Comparison of ENCODE assay signal across 22 mouse cellular contexts in genomic region chr5:127678501-127678900, GRCm38 (mm10). TPM values are rescaled to one million over a fixed set of nuclear protein-coding genes. Genes with fewer than 3 reads are reported as not detected.
A peak's percentile ranks its signal among the peaks of the same experiment; 100 is the strongest.
DNase-seq lines count a peak whose midpoint lies in the region; ATAC-seq and TF ChIP-seq lines count a peak whose summit lies in the region.
"Had no signal": no experiment of that assay in that cellular context is flagged by ENCODE, and none has a peak within 500 bp of the region (broad histone marks: within the 10 kb centered on the region; RNA-seq: fewer than 3 reads in every experiment).

No protein-coding gene starts in this region.

- no peaks in the 10 kb centered on the region for H3K27me3 ChIP-seq in forebrain, postnatal 0 days (ENCODE audit: insufficient read depth, low read length)
- H3K27me3 ChIP-seq in forebrain, embryonic 13.5 days: no peaks in the 10 kb centered on the region
- no peaks in the 10 kb centered on the region for H3K27me3 ChIP-seq in liver, adult 2 months (ENCODE audit: control insufficient read depth, insufficient read depth, low read length)
- H3K27me3 ChIP-seq in liver, embryonic 12.5 days (replicated peaks): no peaks in the 10 kb centered on the region
- no peaks in the 10 kb centered on the region for H3K27me3 ChIP-seq in MEL (ENCODE audit: control insufficient read depth in 1 of 2, insufficient read depth in 2 of 2, low read length in 2 of 2)
- H3K27me3 ChIP-seq: hindbrain, embryonic 15.5 days; neural tube, embryonic 12.5 days had no signal

- H3K36me3 ChIP-seq in forebrain, postnatal 0 days (ENCODE audit: insufficient read depth): no peaks in the 10 kb centered on the region
- 0 out of 2 replicates have a peak, but pooled peaks cover 4% of the 10 kb centered on the region for H3K36me3 ChIP-seq in forebrain, embryonic 13.5 days (ENCODE audit: poor library complexity, severe bottlenecking)
- peaks cover 28% of the 10 kb centered on the region for H3K36me3 ChIP-seq in liver, adult 2 months (ENCODE audit: control insufficient read depth, insufficient read depth, low read length)
- H3K36me3 ChIP-seq in liver, embryonic 12.5 days: no peaks in the 10 kb centered on the region
- H3K36me3 ChIP-seq in MEL (ENCODE audit: control insufficient read depth in 1 of 2, insufficient read depth in 2 of 2, low read length in 2 of 2): no peaks in the 10 kb centered on the region
- H3K36me3 ChIP-seq: G1E; hindbrain, embryonic 15.5 days; neural tube, embryonic 12.5 days had no signal

- no peaks in the 10 kb centered on the region for H3K4me1 ChIP-seq in forebrain, postnatal 0 days (ENCODE audit: insufficient read depth)
- no peaks in the 10 kb centered on the region for H3K4me1 ChIP-seq in forebrain, embryonic 13.5 days
- H3K4me1 ChIP-seq in liver, adult 2 months (ENCODE audit: control insufficient read depth, insufficient read depth, low read length): no peaks in the 10 kb centered on the region
- no peaks in the 10 kb centered on the region for H3K4me1 ChIP-seq in liver, embryonic 12.5 days
- no peaks in the 10 kb centered on the region for H3K4me1 ChIP-seq in MEL (ENCODE audit: control insufficient read depth in 1 of 2, insufficient read depth in 2 of 2, low read length in 2 of 2)
- H3K4me1 ChIP-seq: hindbrain, embryonic 15.5 days; neural tube, embryonic 12.5 days had no signal

- peak; percentile 36 for TF ChIP-seq CTCF in forebrain, postnatal 0 days (IDR thresholded peaks at IDR 0.05; ENCODE audit: low read depth)
- no peak; the same call in 1 of the 2 replicates for TF ChIP-seq CTCF in liver, adult 2 months (IDR thresholded peaks at IDR 0.05; ENCODE audit: low read depth, low read length)
- TF ChIP-seq CTCF in MEL (IDR thresholded peaks at IDR 0.05 in 2 of 3, conservative IDR thresholded peaks at IDR 0.05 in 1 of 3; ENCODE audit: control insufficient read depth in 1 of 3, insufficient read depth in 1 of 3, low read depth in 2 of 3, low read length in 3 of 3, poor library complexity in 1 of 3, severe bottlenecking in 1 of 3): peak in 1 of 3 experiments; percentile 4; a peak in 1 of 6 replicates

- no peak overlapping the region for H3K4me3 ChIP-seq in forebrain, postnatal 0 days (ENCODE audit: low read depth, low read length)
- H3K4me3 ChIP-seq in forebrain, embryonic 13.5 days: no peak overlapping the region
- H3K4me3 ChIP-seq in liver, adult 2 months (ENCODE audit: insufficient read depth, low read depth, low read length): no peak overlapping the region
- H3K4me3 ChIP-seq in liver, embryonic 12.5 days: no peak overlapping the region
- H3K4me3 ChIP-seq in MEL (ENCODE audit: control insufficient read depth in 1 of 2, insufficient read depth in 1 of 2, low read depth in 2 of 2, low read length in 2 of 2): no peak overlapping the region
- H3K4me3 ChIP-seq: hindbrain, embryonic 15.5 days; neural tube, embryonic 12.5 days had no signal

- TF ChIP-seq EP300 in MEL (IDR thresholded peaks at IDR 0.05; ENCODE audit: low read depth in 1 of 2, low read length in 2 of 2): no peak

- H3K79me2 ChIP-seq in liver, adult 2 months (ENCODE audit: control insufficient read depth, insufficient read depth, low read length): no peaks in the 10 kb centered on the region
- H3K79me2 ChIP-seq in MEL (ENCODE audit: control insufficient read depth, insufficient read depth, low read length, poor library complexity): no peaks in the 10 kb centered on the region

- no peak for DNase-seq in forebrain, postnatal 0 days
- DNase-seq in liver, adult 2 months (ENCODE audit: extremely low read depth, low read depth, low spot score): peak; percentile 24
- DNase-seq in 3T3-L1 (ENCODE audit: low read depth, low spot score): peak; percentile 7
- DNase-seq in MEL (ENCODE audit: low read depth, low spot score): peak; percentile 13
- DNase-seq in right cerebral cortex, postnatal 4 days: no peak
- DNase-seq: adrenal gland, postnatal 25 days; cerebellum, adult 9-11 months; embryo, embryonic 11 days; heart, postnatal 14 days; kidney, postnatal 25 days; lung, postnatal 36 days; right cerebral cortex, postnatal 25 days had no signal

- no peak for TF ChIP-seq RAD21 in MEL (IDR thresholded peaks at IDR 0.05; ENCODE audit: low read depth, low read length)

- H3K4me2 ChIP-seq in forebrain, postnatal 0 days (ENCODE audit: low read depth): no peak overlapping the region
- H3K4me2 ChIP-seq in forebrain, embryonic 13.5 days: no peak overlapping the region
- H3K4me2 ChIP-seq in liver, embryonic 12.5 days: no peak overlapping the region
- H3K4me2 ChIP-seq: heart, embryonic 11.5 days; hindbrain, embryonic 15.5 days; neural tube, embryonic 12.5 days had no signal

- no peak for TF ChIP-seq POLR2A in liver, adult 2 months (IDR thresholded peaks at IDR 0.05; ENCODE audit: extremely low read depth, insufficient read depth, low read length)
- no peak for TF ChIP-seq POLR2A in MEL (IDR thresholded peaks at IDR 0.05; ENCODE audit: control insufficient read depth in 1 of 2, insufficient read depth in 1 of 2, low read depth in 1 of 2, low read length in 2 of 2, poor library complexity in 1 of 2)

- no peak for ATAC-seq in forebrain, postnatal 0 days
- ATAC-seq in forebrain, embryonic 13.5 days: no peak
- no peak for ATAC-seq in liver, embryonic 12.5 days
- no peak for ATAC-seq in activated CD4-positive, CD25-positive, alpha-beta regulatory T cell, adult 4 months
- ATAC-seq: intestine, postnatal 0 days had no signal

- 98% methylated on average over 5 of the region's 5 CpGs for WGBS in forebrain, postnatal 0 days
- WGBS in forebrain, embryonic 13.5 days: 97% methylated on average over 5 of the region's 5 CpGs
- 95% methylated on average over 5 of the region's 5 CpGs for WGBS in liver, adult 2 months
- WGBS in liver, embryonic 12.5 days (ENCODE audit: insufficient replicate concordance): 68% methylated on average over 5 of the region's 5 CpGs

- H3K9me3 ChIP-seq in forebrain, postnatal 0 days (ENCODE audit: low read length): no peaks in the 10 kb centered on the region
- peaks cover 5% of the 10 kb centered on the region; the same call in 1 of the 2 replicates for H3K9me3 ChIP-seq in forebrain, embryonic 13.5 days (replicated peaks)
- H3K9me3 ChIP-seq in liver, embryonic 12.5 days (replicated peaks): peaks cover 36% of the 10 kb centered on the region
- no peaks in the 10 kb centered on the region for H3K9me3 ChIP-seq in MEL (replicated peaks; ENCODE audit: insufficient read depth, low read length)
- H3K9me3 ChIP-seq: hindbrain, embryonic 15.5 days; neural tube, embryonic 12.5 days had no signal

- no peak overlapping the region for H3K9ac ChIP-seq in forebrain, postnatal 0 days
- no peak overlapping the region for H3K9ac ChIP-seq in forebrain, embryonic 13.5 days
- H3K9ac ChIP-seq in liver, adult 2 months (ENCODE audit: low read depth, low read length): no peak overlapping the region
- no peak overlapping the region for H3K9ac ChIP-seq in liver, embryonic 12.5 days
- H3K9ac ChIP-seq in MEL (ENCODE audit: control insufficient read depth, low read depth, low read length, poor library complexity, severe bottlenecking): no peak overlapping the region
- H3K9ac ChIP-seq: hindbrain, embryonic 15.5 days; neural tube, embryonic 12.5 days had no signal

- no peak overlapping the region for H3K27ac ChIP-seq in forebrain, postnatal 0 days (ENCODE audit: low read depth, low read length)
- H3K27ac ChIP-seq in forebrain, embryonic 13.5 days: no peak overlapping the region
- H3K27ac ChIP-seq in liver, adult 2 months (replicated peaks; ENCODE audit: insufficient read depth, low read depth, low read length): no peak overlapping the region
- no peak overlapping the region for H3K27ac ChIP-seq in liver, embryonic 12.5 days
- H3K27ac ChIP-seq in MEL (ENCODE audit: control insufficient read depth, low read depth, low read length): no peak overlapping the region
- H3K27ac ChIP-seq: hindbrain, embryonic 15.5 days; neural tube, embryonic 12.5 days had no signal

TF ChIP-seq in MEL, 35 proteins besides CTCF, POLR2A, EP300 and RAD21:
- TF ChIP-seq TCF12 (IDR thresholded peaks at IDR 0.05; ENCODE audit: low read depth, low read length) (no peak), UBTF (IDR thresholded peaks at IDR 0.05; ENCODE audit: borderline replicate concordance, insufficient read depth, low read depth, low read length) (no peak), E2F4 (IDR thresholded peaks at IDR 0.05; ENCODE audit: borderline replicate concordance, low read depth, low read length) (no peak), ETS1 (IDR thresholded peaks at IDR 0.05; ENCODE audit: low read depth, low read length) (no peak), JUND (IDR thresholded peaks at IDR 0.05; ENCODE audit: low read depth, low read length) (no peak), MEF2A (IDR thresholded peaks at IDR 0.05; ENCODE audit: extremely low read depth, insufficient replicate concordance, low read depth, low read length, poor library complexity, severe bottlenecking) (no peak)
TF ChIP-seq in MEL: peak in this region for 0.

RNA-seq across cellular contexts. Expression of gene Slc15a4, which starts 45.8 kb away (rescaled TPM):
- total RNA-seq in forebrain, postnatal 0 days (2014; rRNA removed): 28.7 and 30.5 TPM in 2 replicates
- 20.5 and 21.0 TPM in 2 replicates for polyA plus RNA-seq in forebrain, postnatal 0 days (2015; fragmentation: Nextera tagmentation; extraction: Ambion mirVana)
- polyA plus RNA-seq in forebrain, embryonic 13.5 days (2015; fragmentation: Nextera tagmentation; extraction: Ambion mirVana): 21.2 and 22.4 TPM in 2 replicates
- 46.7 and 51.9 TPM in 2 replicates for total RNA-seq in liver, adult 2 months (2014; rRNA removed)
- polyA plus RNA-seq in liver, adult 2 months (2012; rRNA removed): 22.4 and 26.8 TPM in 2 replicates
- 14.1 and 14.9 TPM in 2 replicates for polyA plus RNA-seq in liver, embryonic 12.5 days (2016; fragmentation: Nextera tagmentation; extraction: Ambion mirVana)
- total RNA-seq in MEL (2012; rRNA removed): 29.1 and 31.7 TPM in 2 replicates
- polyA plus RNA-seq in MEL (2012; ENCODE audit: insufficient read depth in 1 of 2, insufficient read length in 2 of 2, low read depth in 1 of 2, low replicate concordance in 2 of 2, missing spikeins in 1 of 2): 10 to 100 TPM in 1 of 2 experiments, not detected in 1; 35.5 TPM
- 1 to 10 TPM; 3.2 to 4.1 TPM for polyA plus RNA-seq in activated CD4-positive, CD25-positive, alpha-beta regulatory T cell, adult 4 months (2017; shearing (Covaris generic))

RNA-seq across cellular contexts. Expression of gene Glt1d1, which starts 46.4 kb away (rescaled TPM):
- total RNA-seq in forebrain, postnatal 0 days (2014; rRNA removed): 10.5 and 12.0 TPM in 2 replicates
- polyA plus RNA-seq in forebrain, postnatal 0 days (2015; fragmentation: Nextera tagmentation; extraction: Ambion mirVana): 1.0 and 1.1 TPM in 2 replicates
- 1.1 and 1.3 TPM in 2 replicates for polyA plus RNA-seq in forebrain, embryonic 13.5 days (2015; fragmentation: Nextera tagmentation; extraction: Ambion mirVana)
- 35.4 and 38.2 TPM in 2 replicates for total RNA-seq in liver, adult 2 months (2014; rRNA removed)
- 9.7 and 14.4 TPM in 2 replicates for polyA plus RNA-seq in liver, adult 2 months (2012; rRNA removed)
- 0.08 and 0.28 TPM in 2 replicates for polyA plus RNA-seq in liver, embryonic 12.5 days (2016; fragmentation: Nextera tagmentation; extraction: Ambion mirVana)
- not detected in 2 replicates for total RNA-seq in MEL (2012; rRNA removed)
- polyA plus RNA-seq in MEL (2012; ENCODE audit: insufficient read depth in 1 of 2, insufficient read length in 2 of 2, low read depth in 1 of 2, low replicate concordance in 2 of 2, missing spikeins in 1 of 2): under 1 TPM in 1 of 2 experiments, not detected in 1; 0.19 TPM
- not detected for polyA plus RNA-seq in activated CD4-positive, CD25-positive, alpha-beta regulatory T cell, adult 4 months (2017; shearing (Covaris generic))
- total RNA-seq: gastrocnemius, postnatal 4 days; heart, postnatal 14 days had no signal
- polyA plus RNA-seq: C2C12, G1E had no signal

Comparison
In these comparisons a context has a peak if more than half of its experiments do, and no peak if none do; other contexts are left out.
1. DNase-seq: peak in liver, adult 2 months (single experiment), 3T3-L1 (single experiment) and MEL (single experiment); none in forebrain, postnatal 0 days (single experiment) and right cerebral cortex, postnatal 4 days (single experiment).